Mouse (Mus musculus) liver, embryonic 14.5 days (tissue): ENCODE data around the gene Iqsec1. TPM values are rescaled to one million over a fixed set of nuclear protein-coding genes. Genes with fewer than 3 reads are reported as not detected.

Experiments
- ATAC-seq: fragments of 200-750 bp; cut with Nextera tagmentation; 2 replicates; pipeline ENCODE4 v1.8.0; 2017; ENCODE audit warnings: moderate number of reproducible peaks, mild to moderate bottlenecking, moderate library complexity; ENCODE audit not compliant: insufficient read depth
- DNase-seq, 3 experiments: peaks; one replicate each; pipeline ENCODE4 v3.0.0-alpha.2; 2012 to 2013; ENCODE audit warnings: low read depth in 3 of 3, low spot score in 3 of 3
- H3K27ac ChIP-seq: fragments of 300-500 bp; sonication (generic); 2 replicates; pipeline ENCODE4 v1.5.1; 2014; ENCODE audit warnings: moderate library complexity, mild to moderate bottlenecking, control low read depth, inconsistent platforms
- H3K27me3 ChIP-seq: fragments of 300-500 bp; sonication (generic); 2 replicates; pipeline ENCODE4 v1.6.1; 2014; ENCODE audit warnings: mild to moderate bottlenecking, low read length, moderate library complexity; ENCODE audit not compliant: control insufficient read depth, insufficient read depth
- H3K36me3 ChIP-seq: fragments of 300-500 bp; sonication (generic); replicated peaks from 2 replicates; pipeline ENCODE4 v1.6.1; 2014; ENCODE audit warnings: low read depth; ENCODE audit not compliant: control insufficient read depth, insufficient read depth
- H3K4me1 ChIP-seq, 2 experiments: fragments of 200-500 bp in 1 of 2; fragments of 300-500 bp in 1 of 2; sonication (generic) in 1 of 2; replicated peaks; 2 replicates each; pipeline ENCODE4 v1.6.1; 2012 to 2014; ENCODE audit warnings: antibody characterized with exemption in 1 of 2, inconsistent platforms in 1 of 2, low read length in 1 of 2; ENCODE audit not compliant: control insufficient read depth in 2 of 2, insufficient read depth in 2 of 2
- H3K4me2 ChIP-seq: fragments of 300-500 bp; sonication (generic); 2 replicates; pipeline ENCODE4 v1.6.1; 2014; ENCODE audit warnings: low read depth, mild to moderate bottlenecking, control low read depth, moderate library complexity
- H3K4me3 ChIP-seq, 2 experiments: fragments of 200-500 bp in 1 of 2; fragments of 300-500 bp in 1 of 2; sonication (generic) in 1 of 2; 2 replicates each; pipeline ENCODE4 v1.5.1; 2012 to 2014; ENCODE audit warnings: low read depth in 2 of 2, low read length in 2 of 2, mild to moderate bottlenecking in 2 of 2, control low read depth in 1 of 2, inconsistent platforms in 1 of 2, moderate library complexity in 1 of 2; ENCODE audit not compliant: insufficient read depth in 1 of 2
- H3K9ac ChIP-seq: fragments of 300-500 bp; sonication (generic); replicated peaks from 2 replicates; pipeline ENCODE4 v1.6.1; 2014; ENCODE audit warnings: mild to moderate bottlenecking, control low read depth, moderate library complexity
- H3K9me3 ChIP-seq: fragments of 300-500 bp; sonication (generic); 2 replicates; pipeline ENCODE4 v1.6.1; 2016; ENCODE audit warnings: low read length, mixed read lengths; ENCODE audit not compliant: control insufficient read depth
- CTCF ChIP-seq: IDR thresholded peaks from 2 replicates; pipeline ENCODE4 v1.5.1; 2016; ENCODE audit warnings: antibody characterized with exemption, low read depth, control low read depth
- EP300 ChIP-seq: IDR thresholded peaks from 2 replicates; pipeline ENCODE4 v1.6.1; 2016; ENCODE audit warnings: antibody characterized with exemption, low read depth
- WGBS: fragments of 180-500 bp; shearing (Covaris S2); extraction: QIAGEN DNeasy Blood & Tissue Kit; methylation state at CpG from one replicate; pipeline ENCODE4 v1.1.7; 2014; ENCODE audit not compliant: insufficient replicate concordance; 5-methylcytosine and 5-hydroxymethylcytosine counted together
- polyA plus RNA-seq, 2 experiments: library from polyadenylated mRNA; depleted of rRNA in 1 of 2; stranded (reverse) in 1 of 2; unstranded in 1 of 2; fragments of >200 nt; fragmentation: Nextera tagmentation in 1 of 2; extraction: Ambion mirVana in 1 of 2; gene quantifications; 2 replicates each; pipeline versions ENCODE4 v1.2.1 to v1.2.3; 2012 to 2014

Iqsec1 gene
- polyA plus RNA-seq, 2 experiments: 4.0 to 9.0 TPM

DNA sequence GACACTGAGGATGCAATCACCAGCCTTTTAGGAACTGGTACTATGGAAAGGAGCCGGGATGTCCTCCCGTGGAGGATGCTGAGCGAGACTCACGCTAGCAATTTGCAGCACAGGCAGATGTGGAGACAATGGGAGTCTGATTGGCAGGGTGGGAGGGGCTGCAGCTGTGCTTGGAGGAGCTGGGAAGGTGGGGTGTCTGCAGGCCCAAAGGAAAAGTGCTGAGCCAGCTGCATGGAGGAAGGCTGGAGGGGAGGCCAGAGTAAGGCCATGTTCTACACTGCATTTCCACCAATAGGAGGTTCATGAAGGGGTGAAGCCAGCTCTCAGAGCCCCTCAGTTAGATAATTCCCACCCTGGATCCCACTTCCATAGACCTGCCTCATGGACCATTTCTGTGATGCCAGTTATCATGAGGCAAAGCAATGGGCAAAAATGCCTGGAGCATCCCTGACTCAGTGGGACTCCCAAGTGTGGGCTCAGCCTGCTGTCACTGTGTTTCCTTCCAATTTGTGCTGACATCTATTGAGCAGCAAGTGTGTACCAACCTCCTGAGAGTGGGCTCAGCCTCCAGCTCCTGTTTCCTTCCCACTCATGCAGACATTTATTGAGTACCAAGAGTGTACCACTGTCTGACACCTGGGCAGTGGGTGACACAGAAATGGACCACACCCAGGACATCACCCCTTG is 166.4 kb downstream of the Iqsec1 start:
- Histone ChIP-seq H3K9me3 (no peaks in the 10 kb centered on the region), H3K27ac (no peak overlapping the region), H3K4me1 (0 out of 4 replicates have a peak, but pooled peaks cover 0 to 2% of the 10 kb centered on the region in 2 experiments), H3K27me3 (no peaks in the 10 kb centered on the region), H3K9ac (no peak overlapping the region), H3K36me3 (no peaks in the 10 kb centered on the region), H3K4me3 (no peak overlapping the region), H3K4me2 (no peak overlapping the region)
- TF ChIP-seq CTCF (no peak), EP300 (no peak)
- DNase-seq (no peak), ATAC-seq (no peak)
- WGBS: 43% methylated on average over 4 of the region's 4 CpGs

DNA sequence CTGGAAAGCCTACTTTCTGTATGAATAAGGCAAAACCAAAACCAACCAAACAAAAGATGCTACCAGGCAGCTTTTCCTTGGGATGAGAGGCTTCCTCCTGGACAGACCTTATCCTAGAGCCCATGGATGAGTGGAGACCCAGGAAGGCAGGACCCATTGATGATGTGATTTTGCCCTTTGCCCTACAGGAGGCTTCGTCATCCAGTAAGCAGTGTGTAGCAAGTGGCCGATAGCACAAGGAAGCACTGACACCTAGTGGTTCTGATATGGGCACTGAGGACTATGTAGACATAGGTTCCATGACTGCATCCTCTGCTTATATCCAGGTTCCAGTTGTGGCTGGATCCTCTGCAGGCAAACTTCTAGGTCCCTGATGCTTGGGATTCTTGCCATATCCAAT is 168.6 kb downstream of the Iqsec1 start:
- TF ChIP-seq EP300 (no peak), CTCF (peak; percentile 57)
- no peaks in the 10 kb centered on the region for H3K4me1 ChIP-seq
- no peak overlapping the region for H3K4me3 ChIP-seq
- H3K4me2 ChIP-seq: no peak overlapping the region
- H3K27ac ChIP-seq: no peak overlapping the region
- 41% methylated on average over 2 of the region's 2 CpGs for WGBS
- no peak for DNase-seq
- no peaks in the 10 kb centered on the region for H3K27me3 ChIP-seq
- no peak for ATAC-seq
- no peaks in the 10 kb centered on the region for H3K9me3 ChIP-seq
- no peaks in the 10 kb centered on the region for H3K36me3 ChIP-seq
- no peak overlapping the region for H3K9ac ChIP-seq

DNA sequence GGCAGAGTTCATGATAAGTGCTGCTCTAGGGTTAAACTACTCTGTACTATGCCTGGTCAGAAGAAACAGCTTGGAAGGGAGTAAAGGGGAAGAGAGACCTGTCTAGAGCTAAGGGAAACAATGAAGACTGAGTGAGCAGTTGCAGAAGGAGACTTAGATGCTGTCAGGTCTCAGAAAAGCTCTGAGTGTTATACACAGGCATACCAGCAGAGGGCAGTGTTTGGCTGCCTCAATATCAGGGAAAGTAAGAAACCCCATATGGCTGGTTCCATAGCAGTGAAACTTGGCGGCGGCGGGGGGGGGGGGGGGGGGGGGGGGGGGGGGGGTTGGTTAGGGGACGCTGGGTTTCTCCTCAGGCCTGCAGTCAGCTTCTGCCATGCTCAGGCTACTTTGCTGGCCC is 169.5 kb downstream of the Iqsec1 start:
- TF ChIP-seq EP300 (no peak), CTCF (peak; percentile 81)
- no peak overlapping the region for H3K4me2 ChIP-seq
- 0% methylated on average over 1 of the region's 4 CpGs for WGBS
- H3K27me3 ChIP-seq: no peaks in the 10 kb centered on the region
- DNase-seq (peak; percentile 24 to 37 (median 36)), ATAC-seq (no peak)
- no peak overlapping the region for H3K4me3 ChIP-seq
- no peak overlapping the region for H3K27ac ChIP-seq
- no peaks in the 10 kb centered on the region for H3K9me3 ChIP-seq
- no peak overlapping the region for H3K9ac ChIP-seq
- no peaks in the 10 kb centered on the region for H3K4me1 ChIP-seq
- H3K36me3 ChIP-seq: no peaks in the 10 kb centered on the region

DNA sequence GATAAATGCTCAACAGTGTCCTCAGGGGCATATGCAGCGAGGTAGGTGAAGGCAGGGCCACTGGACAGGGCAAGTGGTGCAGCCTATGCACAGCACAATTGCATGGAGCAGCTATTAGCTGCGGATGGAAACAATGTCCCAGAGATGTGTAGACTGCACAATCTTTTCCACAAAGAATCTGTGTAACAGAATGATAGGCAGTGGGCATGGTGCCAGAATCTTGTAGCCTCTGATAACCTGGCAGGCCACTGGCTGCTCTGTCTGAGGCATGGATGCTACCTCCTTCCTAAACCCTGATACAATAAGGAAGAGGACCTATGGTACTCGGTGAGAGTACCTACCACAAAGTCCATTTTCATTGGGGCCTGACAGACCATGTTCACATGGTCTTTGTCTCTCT is 171.9 kb downstream of the Iqsec1 start:
- WGBS: 41% methylated on average over 3 of the region's 3 CpGs
- Histone ChIP-seq H3K4me3 (no peak overlapping the region), H3K36me3 (no peaks in the 10 kb centered on the region), H3K4me2 (no peak overlapping the region), H3K4me1 (no peaks in the 10 kb centered on the region), H3K9me3 (no peaks in the 10 kb centered on the region), H3K27ac (no peak overlapping the region), H3K9ac (no peak overlapping the region), H3K27me3 (no peaks in the 10 kb centered on the region)
- ATAC-seq: no peak
- TF ChIP-seq EP300: no peak
- DNase-seq: no peak

DNA sequence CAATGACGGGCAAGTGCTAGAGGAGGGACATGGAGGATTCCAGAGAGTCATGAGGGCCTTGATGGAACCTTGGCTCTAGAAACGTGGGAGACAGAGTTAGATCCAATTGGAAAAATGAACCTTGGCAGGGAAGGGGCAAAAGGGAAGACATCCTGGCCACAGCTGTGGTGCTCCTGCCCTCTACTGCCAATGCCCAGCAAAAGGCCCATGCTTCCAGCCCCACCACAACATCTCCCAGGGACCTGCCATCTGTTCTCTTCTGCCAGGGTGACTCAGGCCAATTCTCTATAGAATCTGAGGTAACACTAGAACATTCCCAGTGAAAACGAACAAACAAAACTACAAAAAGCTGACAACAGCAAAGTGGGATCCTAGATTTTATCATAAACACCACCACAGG is 173.1 kb downstream of the Iqsec1 start:
- Histone ChIP-seq H3K4me1 (no peaks in the 10 kb centered on the region), H3K9me3 (no peaks in the 10 kb centered on the region), H3K4me3 (no peak overlapping the region), H3K36me3 (no peaks in the 10 kb centered on the region), H3K9ac (no peak overlapping the region), H3K27me3 (no peaks in the 10 kb centered on the region), H3K4me2 (no peak overlapping the region), H3K27ac (no peak overlapping the region)
- no peak for DNase-seq
- TF ChIP-seq EP300 (no peak), CTCF (no peak)
- ATAC-seq: no peak
- 24% methylated on average over 3 of the region's 3 CpGs for WGBS
